Mouse (Mus musculus): Measurements from ENCODE around the gene Mcur1. TPM values are rescaled to one million over a fixed set of nuclear protein-coding genes. Genes with fewer than 3 reads are reported as not detected.

Gene Mcur1
- 16.7 TPM for total RNA-seq (2023)

GRCm38 (mm10) chr13:43559711-43560457 is at the start of gene Mcur1:
Gene Mcur1 (minus strand): TSS chr13:43560191.

Other genes starting within 250 kb of the Mcur1 start
- 12.4 TPM for gene Sirt5, start 194.7 kb downstream of the Mcur1 start, total RNA-seq (2023)
- gene Nol7, start 161.8 kb downstream of the Mcur1 start, total RNA-seq (2023) = 159 TPM
- gene Ranbp9, start 78.9 kb downstream of the Mcur1 start, total RNA-seq (2023) = 124 TPM
- not detected for gene Rnf182, start 55.5 kb upstream of the Mcur1 start, total RNA-seq (2023)
- gene Cd83, start 224.6 kb upstream of the Mcur1 start, total RNA-seq (2023) = 32.6 TPM

Measured in CD8-positive naive resting alpha-beta T cell, adult 57 days (primary cell).